Mouse (Mus musculus): Measurements from ENCODE around the gene Actl6a. TPM values are rescaled to one million over a fixed set of nuclear protein-coding genes. Genes with fewer than 3 reads are reported as not detected.

Actl6a gene
- polyA plus RNA-seq, 2 experiments, result 31.0 to 73.7 TPM

DNA sequence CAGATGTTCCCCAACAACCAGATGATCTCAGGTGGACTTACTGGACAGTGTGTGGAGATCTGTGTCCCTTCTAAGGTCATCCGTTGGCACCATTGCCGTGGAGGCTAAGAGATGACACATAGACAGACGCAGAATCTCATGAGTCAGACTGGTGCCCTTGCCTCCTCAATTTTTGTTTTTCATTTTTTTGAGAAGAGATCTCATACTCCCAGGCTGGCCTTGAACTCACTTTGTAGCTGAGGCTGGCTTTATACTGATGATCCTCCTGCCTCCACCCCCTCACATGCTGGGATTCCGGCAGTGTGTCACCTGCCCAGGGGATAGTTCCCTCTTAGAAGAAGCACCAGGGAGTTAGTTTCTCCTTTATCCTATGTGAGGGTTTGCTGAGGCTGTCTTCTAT lies 35.9 kb upstream of the Actl6a start:
- Histone ChIP-seq H3K36me3 (replicated peaks; ENCODE audit: control insufficient read depth, insufficient read depth, low read depth) (no peaks in the 10 kb centered on the region), H3K27ac (no peak overlapping the region), H3K9me3 (ENCODE audit: control insufficient read depth, low read length) (no peaks in the 10 kb centered on the region), H3K27me3 (ENCODE audit: control insufficient read depth, insufficient read depth, low read length) (no peaks in the 10 kb centered on the region), H3K4me1 (replicated peaks; ENCODE audit: control insufficient read depth in 2 of 2, insufficient read depth in 2 of 2, low read length in 1 of 2) (0 out of 4 replicates have a peak, but pooled peaks cover 0 to 2% of the 10 kb centered on the region in 2 experiments), H3K4me2 (ENCODE audit: low read depth) (no peak overlapping the region), H3K4me3 (ENCODE audit: insufficient read depth in 1 of 2, low read depth in 2 of 2, low read length in 2 of 2) (no peak overlapping the region), H3K9ac (replicated peaks) (no peak overlapping the region)
- TF ChIP-seq CTCF (IDR thresholded peaks at IDR 0.05; ENCODE audit: low read depth) (no peak), EP300 (IDR thresholded peaks at IDR 0.05; ENCODE audit: low read depth) (no peak)
- 86% methylated on average over 4 of the region's 4 CpGs for WGBS (ENCODE audit: insufficient replicate concordance)
- ATAC-seq (ENCODE audit: insufficient read depth) (no peak), DNase-seq (ENCODE audit: low read depth in 3 of 3, low spot score in 3 of 3) (no peak)

DNA sequence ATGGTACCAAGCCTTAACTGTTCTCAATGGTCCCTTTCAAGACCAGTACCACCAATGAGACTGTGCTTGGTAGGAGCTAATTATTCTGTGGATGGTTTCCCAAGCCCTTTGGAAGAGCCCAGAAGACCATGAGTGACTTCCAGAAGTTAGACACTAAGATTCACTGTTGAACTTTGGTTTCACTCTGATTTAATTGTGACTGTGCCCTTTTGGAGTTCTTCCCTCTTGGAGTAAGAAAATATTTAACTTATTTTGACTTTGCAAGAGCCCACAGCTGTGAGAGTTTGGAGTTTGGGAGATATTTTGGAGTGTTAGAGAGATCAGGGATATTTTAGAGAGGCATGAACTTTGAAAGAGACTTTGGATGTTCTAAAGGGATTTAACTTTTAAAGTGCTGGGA lies 32.9 kb upstream of the Actl6a start:
- no peak overlapping the region for H3K4me3 ChIP-seq (ENCODE audit: insufficient read depth in 1 of 2, low read depth in 2 of 2, low read length in 2 of 2)
- no peak overlapping the region for H3K9ac ChIP-seq (replicated peaks)
- TF ChIP-seq CTCF (IDR thresholded peaks at IDR 0.05; ENCODE audit: low read depth), result no peak
- no peak for TF ChIP-seq EP300 (IDR thresholded peaks at IDR 0.05; ENCODE audit: low read depth)
- H3K4me1 ChIP-seq (replicated peaks; ENCODE audit: control insufficient read depth in 2 of 2, insufficient read depth in 2 of 2, low read length in 1 of 2), result 0 out of 4 replicates have a peak, but pooled peaks cover 0 to 2% of the 10 kb centered on the region in 2 experiments
- H3K27ac ChIP-seq, result no peak overlapping the region
- ATAC-seq (ENCODE audit: insufficient read depth), result no peak
- no peaks in the 10 kb centered on the region for H3K27me3 ChIP-seq (ENCODE audit: control insufficient read depth, insufficient read depth, low read length)
- no peaks in the 10 kb centered on the region for H3K9me3 ChIP-seq (ENCODE audit: control insufficient read depth, low read length)
- no peak for DNase-seq (ENCODE audit: low read depth in 3 of 3, low spot score in 3 of 3)
- H3K4me2 ChIP-seq (ENCODE audit: low read depth), result no peak overlapping the region
- H3K36me3 ChIP-seq (replicated peaks; ENCODE audit: control insufficient read depth, insufficient read depth, low read depth), result no peaks in the 10 kb centered on the region

DNA sequence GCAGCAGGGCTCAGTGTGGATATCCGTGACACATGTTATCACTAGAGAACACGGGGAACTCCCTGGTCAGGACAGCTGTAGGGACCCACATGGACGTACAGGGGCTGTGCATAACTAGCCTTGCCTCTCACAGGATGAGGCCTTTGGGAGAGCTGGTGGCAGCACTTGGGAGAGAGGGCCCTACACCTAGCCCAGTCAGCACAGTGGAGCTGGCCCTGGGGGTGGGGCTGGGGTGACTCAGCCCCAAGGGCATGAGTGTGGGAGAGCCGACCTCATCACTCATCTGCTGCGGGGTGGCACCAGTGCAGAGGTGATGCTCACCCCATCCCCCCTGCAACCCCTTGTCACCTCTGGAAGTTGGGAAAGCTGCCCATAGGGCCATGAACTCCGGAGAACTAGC lies 29.7 kb upstream of the Actl6a start:
- no peaks in the 10 kb centered on the region for H3K36me3 ChIP-seq (replicated peaks; ENCODE audit: control insufficient read depth, insufficient read depth, low read depth)
- WGBS (ENCODE audit: insufficient replicate concordance), result 55% methylated on average over 6 of the region's 6 CpGs
- DNase-seq (ENCODE audit: low read depth in 3 of 3, low spot score in 3 of 3), result no peak
- H3K27me3 ChIP-seq (ENCODE audit: control insufficient read depth, insufficient read depth, low read length), result no peaks in the 10 kb centered on the region
- no peak overlapping the region for H3K27ac ChIP-seq
- TF ChIP-seq CTCF (IDR thresholded peaks at IDR 0.05; ENCODE audit: low read depth), result no peak
- no peak for TF ChIP-seq EP300 (IDR thresholded peaks at IDR 0.05; ENCODE audit: low read depth)
- H3K9ac ChIP-seq (replicated peaks), result no peak overlapping the region
- H3K4me2 ChIP-seq (ENCODE audit: low read depth), result no peak overlapping the region
- H3K4me1 ChIP-seq (replicated peaks; ENCODE audit: control insufficient read depth in 2 of 2, insufficient read depth in 2 of 2, low read length in 1 of 2), result no peaks in the 10 kb centered on the region
- H3K9me3 ChIP-seq (ENCODE audit: control insufficient read depth, low read length), result no peaks in the 10 kb centered on the region
- ATAC-seq (ENCODE audit: insufficient read depth), result no peak
- no peak overlapping the region for H3K4me3 ChIP-seq (ENCODE audit: insufficient read depth in 1 of 2, low read depth in 2 of 2, low read length in 2 of 2)

DNA sequence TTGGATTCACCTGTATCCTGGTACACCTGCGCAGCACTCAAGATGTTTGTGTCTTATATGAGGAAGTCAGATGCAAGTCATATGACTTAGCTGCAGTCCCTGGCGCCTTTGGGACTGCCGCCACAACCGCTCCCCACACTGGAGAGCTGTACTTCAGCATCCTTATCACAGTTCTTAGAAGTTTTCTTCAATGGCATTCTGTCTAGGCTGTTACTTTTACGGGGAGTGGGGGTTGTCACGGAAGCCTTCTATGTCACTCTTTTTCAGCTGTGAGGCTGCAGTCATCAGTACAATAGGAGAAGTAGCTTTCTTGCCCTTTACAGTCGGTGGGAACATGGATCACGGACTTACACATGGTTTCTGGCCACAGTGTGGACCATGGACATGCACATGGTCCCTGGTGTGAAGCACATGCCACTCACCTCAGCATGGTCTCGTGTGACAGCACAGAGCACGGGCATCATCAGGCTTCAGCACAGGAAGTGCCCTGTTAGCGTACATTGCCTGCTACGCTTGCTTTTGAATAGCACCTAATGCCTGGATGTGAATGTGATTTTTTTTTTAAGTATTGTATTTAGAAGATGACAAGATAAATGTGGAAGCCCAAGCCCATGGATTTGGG lies 23.1 kb upstream of the Actl6a start:
- no peak for DNase-seq (ENCODE audit: low read depth in 3 of 3, low spot score in 3 of 3)
- no peak overlapping the region for H3K9ac ChIP-seq (replicated peaks)
- peaks cover 0 to 3% of the 10 kb centered on the region in 2 experiments; a peak in 1 of 4 replicates for H3K4me1 ChIP-seq (replicated peaks; ENCODE audit: control insufficient read depth in 2 of 2, insufficient read depth in 2 of 2, low read length in 1 of 2)
- no peak overlapping the region for H3K4me2 ChIP-seq (ENCODE audit: low read depth)
- H3K27me3 ChIP-seq (ENCODE audit: control insufficient read depth, insufficient read depth, low read length), result no peaks in the 10 kb centered on the region
- no peak for TF ChIP-seq EP300 (IDR thresholded peaks at IDR 0.05; ENCODE audit: low read depth)
- TF ChIP-seq CTCF (IDR thresholded peaks at IDR 0.05; ENCODE audit: low read depth), result no peak
- ATAC-seq (ENCODE audit: insufficient read depth), result no peak
- H3K36me3 ChIP-seq (replicated peaks; ENCODE audit: control insufficient read depth, insufficient read depth, low read depth), result no peaks in the 10 kb centered on the region
- H3K27ac ChIP-seq, result no peak overlapping the region
- H3K4me3 ChIP-seq (ENCODE audit: insufficient read depth in 1 of 2, low read depth in 2 of 2, low read length in 2 of 2), result no peak overlapping the region
- 55% methylated on average over 11 of the region's 12 CpGs for WGBS (ENCODE audit: insufficient replicate concordance)
- no peaks in the 10 kb centered on the region for H3K9me3 ChIP-seq (ENCODE audit: control insufficient read depth, low read length)

DNA sequence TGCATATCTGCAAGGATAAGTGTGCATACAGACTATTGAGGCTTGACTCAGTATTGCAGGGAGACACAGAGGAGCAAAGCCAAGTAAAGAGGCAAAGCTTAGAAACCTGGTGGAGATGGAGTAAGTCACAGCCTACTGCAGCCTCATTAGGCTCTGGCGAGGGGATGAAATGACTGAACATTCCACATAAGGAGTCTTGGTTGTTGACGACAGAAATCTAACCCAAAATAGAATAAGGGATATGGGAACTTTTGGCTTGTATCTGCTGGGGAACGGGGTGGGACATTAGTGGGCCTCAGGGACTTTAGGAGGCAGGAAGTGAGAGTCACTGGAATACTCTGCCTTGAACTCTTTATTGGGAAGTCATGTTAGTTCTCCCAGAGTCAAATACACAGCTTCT lies 21.5 kb upstream of the Actl6a start:
- DNase-seq (ENCODE audit: low read depth in 3 of 3, low spot score in 3 of 3) (no peak), ATAC-seq (ENCODE audit: insufficient read depth) (no peak)
- H3K27me3 ChIP-seq (ENCODE audit: control insufficient read depth, insufficient read depth, low read length), result no peaks in the 10 kb centered on the region
- H3K4me3 ChIP-seq (ENCODE audit: insufficient read depth in 1 of 2, low read depth in 2 of 2, low read length in 2 of 2), result no peak overlapping the region
- no peak overlapping the region for H3K27ac ChIP-seq
- WGBS (ENCODE audit: insufficient replicate concordance), result 58% methylated on average over 3 of the region's 3 CpGs
- no peak overlapping the region for H3K9ac ChIP-seq (replicated peaks)
- peaks cover 6 to 8% of the 10 kb centered on the region in 2 experiments for H3K4me1 ChIP-seq (replicated peaks; ENCODE audit: control insufficient read depth in 2 of 2, insufficient read depth in 2 of 2, low read length in 1 of 2)
- no peaks in the 10 kb centered on the region for H3K36me3 ChIP-seq (replicated peaks; ENCODE audit: control insufficient read depth, insufficient read depth, low read depth)
- TF ChIP-seq CTCF (IDR thresholded peaks at IDR 0.05; ENCODE audit: low read depth), result no peak
- no peak for TF ChIP-seq EP300 (IDR thresholded peaks at IDR 0.05; ENCODE audit: low read depth)
- H3K4me2 ChIP-seq (ENCODE audit: low read depth), result no peak overlapping the region
- H3K9me3 ChIP-seq (ENCODE audit: control insufficient read depth, low read length), result no peaks in the 10 kb centered on the region
